Mouse (Mus musculus): ENCODE measurements around the gene Lrp10. TPM values are rescaled to one million over a fixed set of nuclear protein-coding genes. Genes with fewer than 3 reads are reported as not detected.

Gene Lrp10
- total RNA-seq, 1 experiment: 20.8 TPM

GRCm38 (mm10) chr14:54471467-54471866, 7.5 kb downstream of the Lrp10 start:
- Histone ChIP-seq H3K9me3 (ENCODE audit: control insufficient read depth, insufficient read depth, low read depth, low read length) (no peaks in the 10 kb centered on the region), H3K9ac (ENCODE audit: insufficient read depth, low read depth, low read length, poor library complexity, severe bottlenecking) (no peak overlapping the region), H3K27ac (ENCODE audit: insufficient read depth, low read depth, low read length, poor library complexity, severe bottlenecking) (no peak overlapping the region), H3K4me3 (ENCODE audit: insufficient read depth in 1 of 2, low read depth in 1 of 2, low read length in 2 of 2, poor library complexity in 1 of 2, severe bottlenecking in 1 of 2) (no peak overlapping the region), H3K36me3 (ENCODE audit: control insufficient read depth, insufficient read depth, low read length, poor library complexity, severe bottlenecking) (peaks cover 23% of the 10 kb centered on the region), H3K4me1 (ENCODE audit: control insufficient read depth in 2 of 2, insufficient read depth in 2 of 2, low read length in 2 of 2, poor library complexity in 1 of 2) (peaks cover 0 to 5% of the 10 kb centered on the region in 2 experiments; a peak in 1 of 4 replicates)
- DNase-seq (ENCODE audit: low read depth, low spot score): no peak
- in situ Hi-C loops (cut with MboI; ENCODE audit: low sequenced_read_pairs in 2 of 2, unreplicated experiment in 2 of 2): loop anchor here in 1 of 2 experiments (25.0 kb wide), 1 partner anchor 409 kb away; no protein-coding TSS in a partner anchor
- TF ChIP-seq HCFC1 (IDR thresholded peaks at IDR 0.05; ENCODE audit: borderline replicate concordance, insufficient read depth, low read length): no peak
- no peak for TF ChIP-seq CHD2 (IDR thresholded peaks at IDR 0.05; ENCODE audit: low read depth, low read length)
- no peak for TF ChIP-seq ZNF384 (IDR thresholded peaks at IDR 0.05; ENCODE audit: low read depth, low read length)
- no peak for TF ChIP-seq MAFK (IDR thresholded peaks at IDR 0.05; ENCODE audit: insufficient read depth, low read depth, low read length)
- no peak for TF ChIP-seq ZC3H11A (IDR thresholded peaks at IDR 0.05; ENCODE audit: borderline replicate concordance, low read depth, low read length)

GRCm38 (mm10) chr14:54472671-54473070, 8.7 kb downstream of the Lrp10 start:
- Histone ChIP-seq H3K4me3 (ENCODE audit: insufficient read depth in 1 of 2, low read depth in 1 of 2, low read length in 2 of 2, poor library complexity in 1 of 2, severe bottlenecking in 1 of 2) (no peak overlapping the region), H3K36me3 (ENCODE audit: control insufficient read depth, insufficient read depth, low read length, poor library complexity, severe bottlenecking) (peaks cover 21% of the 10 kb centered on the region), H3K9me3 (ENCODE audit: control insufficient read depth, insufficient read depth, low read depth, low read length) (no peaks in the 10 kb centered on the region), H3K4me1 (ENCODE audit: control insufficient read depth in 2 of 2, insufficient read depth in 2 of 2, low read length in 2 of 2, poor library complexity in 1 of 2) (peaks cover 0 to 10% of the 10 kb centered on the region in 2 experiments; a peak in 1 of 4 replicates), H3K27ac (ENCODE audit: insufficient read depth, low read depth, low read length, poor library complexity, severe bottlenecking) (no peak overlapping the region), H3K9ac (ENCODE audit: insufficient read depth, low read depth, low read length, poor library complexity, severe bottlenecking) (no peak overlapping the region)
- DNase-seq (ENCODE audit: low read depth, low spot score): no peak
- TF ChIP-seq HCFC1 (IDR thresholded peaks at IDR 0.05; ENCODE audit: borderline replicate concordance, insufficient read depth, low read length) (no peak), ZC3H11A (IDR thresholded peaks at IDR 0.05; ENCODE audit: borderline replicate concordance, low read depth, low read length) (no peak), ZNF384 (IDR thresholded peaks at IDR 0.05; ENCODE audit: low read depth, low read length) (no peak), MAFK (IDR thresholded peaks at IDR 0.05; ENCODE audit: insufficient read depth, low read depth, low read length) (no peak)
- in situ Hi-C loops (cut with MboI; ENCODE audit: low sequenced_read_pairs in 2 of 2, unreplicated experiment in 2 of 2): loop anchor here in 1 of 2 experiments (25.0 kb wide), 1 partner anchor 410 kb away; no protein-coding TSS in a partner anchor

GRCm38 (mm10) chr14:54474744-54475143, 10.8 kb downstream of the Lrp10 start:
- TF ChIP-seq ZC3H11A (IDR thresholded peaks at IDR 0.05; ENCODE audit: borderline replicate concordance, low read depth, low read length) (no peak), CHD2 (IDR thresholded peaks at IDR 0.05; ENCODE audit: low read depth, low read length) (no peak), ZNF384 (IDR thresholded peaks at IDR 0.05; ENCODE audit: low read depth, low read length) (no peak), MAFK (IDR thresholded peaks at IDR 0.05; ENCODE audit: insufficient read depth, low read depth, low read length) (no peak), HCFC1 (IDR thresholded peaks at IDR 0.05; ENCODE audit: borderline replicate concordance, insufficient read depth, low read length) (no peak)
- Histone ChIP-seq H3K27ac (ENCODE audit: insufficient read depth, low read depth, low read length, poor library complexity, severe bottlenecking) (no peak overlapping the region), H3K36me3 (ENCODE audit: control insufficient read depth, insufficient read depth, low read length, poor library complexity, severe bottlenecking) (peaks cover under 1% of the 10 kb centered on the region; the same call in 1 of the 2 replicates), H3K4me1 (ENCODE audit: control insufficient read depth in 2 of 2, insufficient read depth in 2 of 2, low read length in 2 of 2, poor library complexity in 1 of 2) (peaks cover 0 to 10% of the 10 kb centered on the region in 2 experiments; a peak in 1 of 4 replicates), H3K4me3 (ENCODE audit: insufficient read depth in 1 of 2, low read depth in 1 of 2, low read length in 2 of 2, poor library complexity in 1 of 2, severe bottlenecking in 1 of 2) (no peak overlapping the region), H3K9me3 (ENCODE audit: control insufficient read depth, insufficient read depth, low read depth, low read length) (no peaks in the 10 kb centered on the region), H3K9ac (ENCODE audit: insufficient read depth, low read depth, low read length, poor library complexity, severe bottlenecking) (no peak overlapping the region)
- in situ Hi-C loops (cut with MboI; ENCODE audit: low sequenced_read_pairs in 2 of 2, unreplicated experiment in 2 of 2): loop anchor here (25.0 kb wide), 2 partner anchors 87 to 412 kb away; no protein-coding TSS in a partner anchor
- no peak for DNase-seq (ENCODE audit: low read depth, low spot score)

- Histone ChIP-seq H3K9me3 (ENCODE audit: control insufficient read depth, insufficient read depth, low read depth, low read length) (no peaks in the 10 kb centered on the region), H3K27ac (ENCODE audit: insufficient read depth, low read depth, low read length, poor library complexity, severe bottlenecking) (no peak within 1 kb of the TSS), H3K4me3 (ENCODE audit: insufficient read depth in 1 of 2, low read depth in 1 of 2, low read length in 2 of 2, poor library complexity in 1 of 2, severe bottlenecking in 1 of 2) (peak within 1 kb of the TSS; percentile 53 to 57; a peak in 3 of 4 replicates), H3K36me3 (ENCODE audit: control insufficient read depth, insufficient read depth, low read length, poor library complexity, severe bottlenecking) (no peaks in the 10 kb centered on the region), H3K4me1 (ENCODE audit: control insufficient read depth in 2 of 2, insufficient read depth in 2 of 2, low read length in 2 of 2, poor library complexity in 1 of 2) (peaks cover 0 to 10% of the 10 kb centered on the region in 2 experiments; a peak in 1 of 4 replicates), H3K9ac (ENCODE audit: insufficient read depth, low read depth, low read length, poor library complexity, severe bottlenecking) (peak within 1 kb of the TSS; percentile 57; the same call in 1 of the 2 replicates)
- no peak for DNase-seq (ENCODE audit: low read depth, low spot score)
- in situ Hi-C loops (cut with MboI; ENCODE audit: low sequenced_read_pairs in 2 of 2, unreplicated experiment in 2 of 2): loop anchor here (25.0 kb wide), 2 partner anchors 89 to 414 kb away; no protein-coding TSS in a partner anchor
- TF ChIP-seq ZC3H11A (IDR thresholded peaks at IDR 0.05; ENCODE audit: borderline replicate concordance, low read depth, low read length): no peak
- TF ChIP-seq CHD2 (IDR thresholded peaks at IDR 0.05; ENCODE audit: low read depth, low read length): no peak
- TF ChIP-seq ZNF384 (IDR thresholded peaks at IDR 0.05; ENCODE audit: low read depth, low read length): no peak
- no peak for TF ChIP-seq MAFK (IDR thresholded peaks at IDR 0.05; ENCODE audit: insufficient read depth, low read depth, low read length)
- no peak for TF ChIP-seq HCFC1 (IDR thresholded peaks at IDR 0.05; ENCODE audit: borderline replicate concordance, insufficient read depth, low read length)
Measured at GRCm38 (mm10) chr14:54475941-54476844, 12.3 kb downstream of the Lrp10 start, which contains the start of gene Rem2. Gene Rem2, plus strand, starts transcription at chr14:54476100.

All from ES-E14 (cell line).